Mouse (Mus musculus) spleen, adult 2 months (tissue): ENCODE measurements around the gene Olfr1337. TPM values are rescaled to one million over a fixed set of nuclear protein-coding genes. Genes with fewer than 3 reads are reported as not detected.
"Not testable (repeated sequence)": the region's sequence is repeated elsewhere in the genome, so short reads cannot be mapped to it uniquely, and the experiment has no call there.

Experiments used
- DNase-seq, 2 experiments: peaks; one replicate each; pipeline versions ENCODE4 v3.0.0 to v3.0.0-alpha.2; 2012 to 2021; ENCODE audit warnings: low spot score in 2 of 2, low read depth in 1 of 2
- H3K27ac ChIP-seq: fragments of 200-500 bp; 2 replicates; pipeline ENCODE4 v1.5.1; 2012; ENCODE audit warnings: low read length, inconsistent platforms; ENCODE audit not compliant: insufficient read depth
- H3K27me3 ChIP-seq: fragments of 200-500 bp; 2 replicates; pipeline ENCODE4 v1.6.1; 2012; ENCODE audit warnings: mild to moderate bottlenecking, moderate library complexity, low read length, inconsistent platforms; ENCODE audit not compliant: control insufficient read depth, insufficient read depth
- H3K36me3 ChIP-seq: fragments of 200-500 bp; 2 replicates; pipeline ENCODE4 v1.6.1; 2012; ENCODE audit warnings: mild to moderate bottlenecking, low read length, inconsistent platforms; ENCODE audit not compliant: control insufficient read depth, insufficient read depth
- H3K4me1 ChIP-seq: fragments of 200-500 bp; 2 replicates; pipeline ENCODE4 v1.6.1; 2011; ENCODE audit warnings: inconsistent platforms; ENCODE audit not compliant: control insufficient read depth, insufficient read depth, insufficient read length
- H3K4me3 ChIP-seq: fragments of 200-500 bp; 2 replicates; pipeline ENCODE4 v1.5.1; 2011; ENCODE audit warnings: mild to moderate bottlenecking, inconsistent platforms; ENCODE audit not compliant: insufficient read depth, insufficient read length; ENCODE audit errors: extremely low read depth
- CTCF ChIP-seq: fragments of 200-500 bp; IDR thresholded peaks from 2 replicates; pipeline ENCODE4 v1.5.1; 2011; ENCODE audit warnings: mild to moderate bottlenecking, inconsistent platforms; ENCODE audit not compliant: insufficient read depth, insufficient read length, insufficient replicate concordance; ENCODE audit errors: extremely low read depth
- POLR2A ChIP-seq: fragments of 200-500 bp; IDR thresholded peaks from 2 replicates; pipeline ENCODE4 v1.6.1; 2011; ENCODE audit warnings: low read depth, low read length, inconsistent platforms
- WGBS: fragments of 180-500 bp; shearing (Covaris S2); methylation state at CpG from one replicate; pipeline ENCODE4 v1.1.7; 2018; 5-methylcytosine and 5-hydroxymethylcytosine counted together
- polyA plus RNA-seq: library from polyadenylated mRNA; depleted of rRNA; stranded (reverse); fragments of >200 nt; gene quantifications from 2 replicates; pipeline ENCODE4 v1.2.3, GENCODE M21; 2012; rRNA removed

Gene Olfr1337
- polyA plus RNA-seq, result not detected in 2 replicates

DNA sequence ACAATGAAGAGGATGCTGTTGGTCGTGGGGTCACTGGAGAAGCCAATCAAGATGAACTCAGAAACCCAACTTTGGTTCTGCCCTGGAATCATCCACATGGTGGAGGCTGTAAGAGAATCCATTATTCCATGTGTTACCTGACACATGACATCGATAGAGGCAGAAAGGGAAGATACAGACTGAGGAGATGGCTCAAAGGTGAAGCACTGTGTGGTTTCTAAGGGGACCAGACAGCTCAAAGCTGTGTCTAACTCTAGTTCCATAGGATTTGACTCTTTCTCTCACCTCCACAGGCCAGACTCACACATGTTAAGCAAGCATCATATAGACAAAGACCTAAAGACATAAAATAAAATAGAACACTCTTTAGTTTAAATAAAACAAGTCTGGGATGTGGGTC, at the start of gene Olfr1337:
Gene Olfr1337 (minus strand): TSS at position 101 of the 400 bp plus-strand sequence.
- TF ChIP-seq CTCF, result no peak
- TF ChIP-seq POLR2A, result no peak
- WGBS, result 69% methylated on average over 2 of the region's 2 CpGs
- H3K4me3 ChIP-seq, result no peak within 1 kb of the TSS
- H3K36me3 ChIP-seq, result no peaks in the 10 kb centered on the region
- no peak within 1 kb of the TSS for H3K27ac ChIP-seq
- no peak for DNase-seq
- H3K4me1 ChIP-seq, result no peaks in the 10 kb centered on the region
- no peaks in the 10 kb centered on the region for H3K27me3 ChIP-seq

DNA sequence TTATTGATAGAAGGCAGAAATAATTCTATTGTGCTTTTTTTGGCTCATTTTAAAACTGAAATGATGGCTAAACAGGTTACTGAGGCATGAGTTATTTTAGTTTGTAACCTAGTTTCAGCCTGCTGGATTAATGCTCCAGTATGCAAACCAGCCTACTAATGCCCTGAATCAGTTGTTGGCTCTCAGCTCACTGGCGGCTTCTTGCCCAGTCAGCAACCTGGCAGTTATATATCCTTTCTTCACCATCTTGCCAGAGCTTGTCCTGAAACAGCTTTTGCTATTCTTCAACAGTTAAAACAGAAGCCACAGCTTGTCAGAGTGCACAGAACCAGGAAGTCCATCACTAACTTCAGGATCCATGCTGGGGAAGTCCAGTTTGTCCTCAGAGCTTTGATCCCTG, 36.5 kb upstream of the Olfr1337 start:
- Histone ChIP-seq H3K27me3 (no peaks in the 10 kb centered on the region), H3K4me3 (no peak overlapping the region), H3K27ac (no peak overlapping the region), H3K4me1 (no peaks in the 10 kb centered on the region), H3K36me3 (no peaks in the 10 kb centered on the region)
- 83% methylated on average over 1 of the region's 1 CpGs for WGBS
- DNase-seq, result no peak
- TF ChIP-seq CTCF (no peak), POLR2A (no peak)

GRCm38 (mm10) chr4:118809844-118810243, 27.5 kb upstream of the Olfr1337 start, which contains the start of gene Olfr1335:
TSS of gene Olfr1335 (minus strand) at chr4:118809944.
- no peaks in the 10 kb centered on the region for H3K27me3 ChIP-seq
- no peak within 1 kb of the TSS for H3K4me3 ChIP-seq
- DNase-seq, result no peak
- H3K36me3 ChIP-seq, result no peaks in the 10 kb centered on the region
- H3K4me1 ChIP-seq, result no peaks in the 10 kb centered on the region
- no peak for TF ChIP-seq POLR2A
- no peak for TF ChIP-seq CTCF
- WGBS, result 86% methylated on average over 4 of the region's 4 CpGs
- H3K27ac ChIP-seq, result no peak within 1 kb of the TSS

- not testable (repeated sequence) for H3K27ac ChIP-seq, H3K4me1 ChIP-seq
Observed at GRCm38 (mm10) chr4:118792796-118793195, 10.4 kb upstream of the Olfr1337 start.

DNA sequence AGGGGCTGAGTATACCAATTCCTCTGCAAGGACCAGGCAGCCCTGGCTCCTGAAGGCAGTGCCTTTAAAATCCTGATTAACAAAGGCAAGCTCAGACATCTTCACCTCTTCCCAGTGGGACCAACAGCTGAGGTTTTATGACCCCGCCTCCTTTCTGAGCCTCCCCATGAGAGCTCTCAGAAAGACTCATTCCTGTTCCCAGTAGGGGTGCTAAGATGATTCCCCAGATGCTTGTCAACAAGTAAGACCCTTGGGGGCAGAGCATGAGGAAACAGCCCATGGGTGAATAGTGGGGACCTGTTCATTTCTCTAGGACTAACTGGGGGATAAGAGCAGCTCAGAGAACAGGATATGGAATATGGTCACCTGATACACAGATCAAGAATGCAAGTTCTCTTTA, 23.7 kb downstream of the Olfr1337 start, which contains the start of gene Olfr1338:
Gene Olfr1338 (minus strand): TSS at position 101 of the 400 bp plus-strand sequence.
- H3K4me3 ChIP-seq, result no peak within 1 kb of the TSS
- no peaks in the 10 kb centered on the region for H3K36me3 ChIP-seq
- no peaks in the 10 kb centered on the region for H3K27me3 ChIP-seq
- no peaks in the 10 kb centered on the region for H3K4me1 ChIP-seq
- no peak for DNase-seq
- H3K27ac ChIP-seq, result no peak within 1 kb of the TSS
- TF ChIP-seq CTCF, result no peak
- 85% methylated on average over 1 of the region's 1 CpGs for WGBS

More at GRCm38 (mm10) chr4:118792796-118793195, 10.4 kb upstream of the Olfr1337 start:
- not testable (repeated sequence) for H3K27me3 ChIP-seq, DNase-seq, H3K36me3 ChIP-seq, H3K4me3 ChIP-seq

DNA sequence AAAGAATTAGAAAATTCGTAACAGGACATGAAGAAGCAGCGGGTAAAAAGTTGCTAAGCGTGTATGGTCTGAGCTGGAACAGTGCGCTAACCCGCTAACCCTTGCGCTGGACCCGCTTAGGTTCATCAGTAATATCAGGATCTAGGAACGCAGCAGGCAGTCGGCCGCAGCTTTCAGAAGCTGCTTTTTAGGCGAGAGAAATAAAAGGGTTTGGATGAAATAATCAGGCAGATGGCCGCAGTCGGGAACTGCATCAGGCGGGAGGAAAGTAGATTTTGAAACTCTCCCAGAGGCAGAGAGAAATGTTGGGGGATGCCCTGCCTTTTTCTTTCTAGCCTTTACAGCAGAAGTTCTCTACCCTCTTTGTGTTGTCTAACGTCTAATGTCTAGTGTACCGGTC, 40.5 kb downstream of the Olfr1337 start:
- H3K4me3 ChIP-seq, result no peak overlapping the region
- WGBS, result 21% methylated on average over 16 of the region's 16 CpGs
- TF ChIP-seq CTCF (no peak), POLR2A (no peak)
- H3K27ac ChIP-seq, result no peak overlapping the region
- H3K27me3 ChIP-seq, result no peaks in the 10 kb centered on the region
- no peaks in the 10 kb centered on the region for H3K36me3 ChIP-seq
- no peaks in the 10 kb centered on the region for H3K4me1 ChIP-seq
- no peak for DNase-seq

- no peaks in the 10 kb centered on the region for H3K36me3 ChIP-seq
- H3K27me3 ChIP-seq, result no peaks in the 10 kb centered on the region
- H3K4me3 ChIP-seq, result no peak overlapping the region
- H3K27ac ChIP-seq, result no peak overlapping the region
- H3K4me1 ChIP-seq, result no peaks in the 10 kb centered on the region
- TF ChIP-seq CTCF, result no peak
- no peak for TF ChIP-seq POLR2A
- DNase-seq, result no peak
- WGBS, result 16% methylated on average over 11 of the region's 11 CpGs
Observed at GRCm38 (mm10) chr4:118740988-118741698, 41.2 kb downstream of the Olfr1337 start.
